Mouse (Mus musculus) hindbrain, embryonic 15.5 days (tissue): ENCODE measurements at regions not wholly inside any gene's neighbourhood (a gene's known extent, or its start where the extent isn't known, plus 50 kb on each side); places are given as distances from the start of the nearest gene placed in this dataset.
"Not testable (repeated sequence)": the region's sequence is repeated elsewhere in the genome, so short reads cannot be mapped to it uniquely, and the experiment has no call there.

ENCODE experiments used
- ATAC-seq: fragments of 200-750 bp; cut with Nextera tagmentation; 2 replicates; pipeline ENCODE4 v1.8.0; 2017; ENCODE audit warnings: low read depth, moderate number of reproducible peaks, moderate TSS enrichment; ENCODE audit not compliant: low FRiP score
- H3K27ac ChIP-seq: fragments of 300-500 bp; sonication (generic); replicated peaks from 2 replicates; pipeline ENCODE4 v1.5.1; 2015; ENCODE audit warnings: mild to moderate bottlenecking, inconsistent platforms
- H3K27me3 ChIP-seq: fragments of 300-500 bp; sonication (generic); 2 replicates; pipeline ENCODE4 v1.6.1; 2015; ENCODE audit warnings: control low read depth, inconsistent platforms
- H3K36me3 ChIP-seq: fragments of 300-500 bp; sonication (generic); 2 replicates; pipeline ENCODE4 v1.6.1; 2015; ENCODE audit warnings: control low read depth, inconsistent platforms
- H3K4me1 ChIP-seq: fragments of 300-500 bp; sonication (generic); replicated peaks from 2 replicates; pipeline ENCODE4 v1.6.1; 2015; ENCODE audit warnings: control low read depth, inconsistent platforms
- H3K4me2 ChIP-seq: fragments of 300-500 bp; sonication (generic); 2 replicates; pipeline ENCODE4 v1.6.1; 2015; ENCODE audit warnings: moderate library complexity, mild to moderate bottlenecking, inconsistent platforms
- H3K4me3 ChIP-seq: fragments of 300-500 bp; sonication (generic); 2 replicates; pipeline ENCODE4 v1.5.1; 2015; ENCODE audit warnings: mild to moderate bottlenecking, inconsistent platforms
- H3K9ac ChIP-seq: fragments of 300-500 bp; sonication (generic); 2 replicates; pipeline ENCODE4 v1.6.1; 2015; ENCODE audit warnings: inconsistent platforms
- H3K9me3 ChIP-seq: fragments of 300-500 bp; sonication (generic); 2 replicates; pipeline ENCODE4 v1.6.1; 2016; ENCODE audit warnings: control low read depth, inconsistent platforms
- WGBS: fragments of 180-500 bp; shearing (Covaris S2); methylation state at CpG from one replicate; pipeline ENCODE4 v1.1.7; 2015; 5-methylcytosine and 5-hydroxymethylcytosine counted together

DNA sequence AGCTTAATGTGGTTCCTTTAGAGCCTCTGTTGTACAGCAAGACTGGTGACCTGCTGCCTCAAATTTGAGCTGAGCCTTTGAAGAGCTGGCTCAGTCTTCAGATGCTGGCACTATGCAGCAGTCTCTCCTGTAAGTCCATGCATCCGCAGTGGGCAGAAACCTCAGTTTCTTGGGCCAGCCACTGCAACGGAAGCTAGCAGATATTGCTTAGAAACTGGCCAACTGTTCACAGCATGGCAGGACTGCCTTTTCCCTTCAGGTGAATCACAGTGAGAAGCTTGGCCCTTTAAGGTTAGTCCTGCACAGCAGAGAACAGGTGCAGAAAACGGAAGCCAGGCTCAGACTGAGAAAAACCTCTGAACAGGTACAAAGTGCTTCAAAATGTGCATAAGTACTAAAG lies 1976.8 kb upstream of the G6pd2 start:
- ATAC-seq: no peak
- H3K27me3 ChIP-seq: no peaks in the 10 kb centered on the region
- H3K36me3 ChIP-seq: no peaks in the 10 kb centered on the region
- no peak overlapping the region for H3K4me2 ChIP-seq
- H3K27ac ChIP-seq: no peak overlapping the region
- H3K4me1 ChIP-seq: no peaks in the 10 kb centered on the region
- H3K9ac ChIP-seq: no peak overlapping the region
- no peak overlapping the region for H3K4me3 ChIP-seq
- no peaks in the 10 kb centered on the region for H3K9me3 ChIP-seq
- 86% methylated on average over 3 of the region's 3 CpGs for WGBS

DNA sequence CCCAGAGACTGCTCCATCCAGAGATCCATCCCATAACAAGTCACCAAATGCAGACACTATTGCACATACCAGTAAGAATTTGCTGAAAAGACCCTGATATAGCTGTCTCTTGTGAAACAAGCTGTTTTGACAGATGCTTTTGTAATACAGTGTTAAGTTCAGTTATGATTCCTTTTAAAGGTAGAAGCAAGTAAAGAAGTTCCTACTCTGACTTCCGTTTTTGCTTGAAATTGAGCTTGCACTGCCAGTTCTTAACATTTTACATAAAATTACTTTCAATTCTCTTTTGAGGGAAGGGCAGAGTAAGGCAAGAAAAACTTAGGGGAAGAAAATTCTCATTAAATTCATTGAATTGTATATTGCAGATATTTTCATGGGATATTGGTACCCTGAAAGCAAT lies 1962.9 kb upstream of the G6pd2 start:
- Histone ChIP-seq H3K9me3 (no peaks in the 10 kb centered on the region), H3K4me3 (no peak overlapping the region), H3K4me1 (no peaks in the 10 kb centered on the region), H3K27me3 (no peaks in the 10 kb centered on the region), H3K36me3 (no peaks in the 10 kb centered on the region), H3K9ac (no peak overlapping the region), H3K27ac (no peak overlapping the region), H3K4me2 (no peak overlapping the region)
- WGBS: 65% methylated on average over 1 of the region's 1 CpGs
- ATAC-seq: no peak

DNA sequence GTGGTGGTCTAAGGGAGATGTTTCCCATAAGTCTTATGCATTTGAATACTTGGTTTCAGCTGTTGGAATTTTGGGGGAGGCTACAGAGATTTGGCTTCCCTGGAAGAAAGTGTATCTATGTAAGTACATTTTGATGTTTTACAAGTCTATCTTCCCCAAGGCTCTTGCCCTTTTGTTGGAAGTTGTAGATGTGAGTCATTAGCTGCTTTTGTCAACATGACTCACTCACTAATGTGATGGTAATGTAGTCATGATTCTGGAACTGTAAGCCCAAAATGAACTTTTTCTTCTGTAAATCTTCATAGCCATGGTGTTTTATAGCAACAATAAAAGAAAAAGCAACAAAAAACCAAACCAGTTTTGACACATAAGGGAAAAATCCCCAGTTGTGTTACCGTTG lies 1961.0 kb upstream of the G6pd2 start:
- WGBS: 97% methylated on average over 1 of the region's 1 CpGs

DNA sequence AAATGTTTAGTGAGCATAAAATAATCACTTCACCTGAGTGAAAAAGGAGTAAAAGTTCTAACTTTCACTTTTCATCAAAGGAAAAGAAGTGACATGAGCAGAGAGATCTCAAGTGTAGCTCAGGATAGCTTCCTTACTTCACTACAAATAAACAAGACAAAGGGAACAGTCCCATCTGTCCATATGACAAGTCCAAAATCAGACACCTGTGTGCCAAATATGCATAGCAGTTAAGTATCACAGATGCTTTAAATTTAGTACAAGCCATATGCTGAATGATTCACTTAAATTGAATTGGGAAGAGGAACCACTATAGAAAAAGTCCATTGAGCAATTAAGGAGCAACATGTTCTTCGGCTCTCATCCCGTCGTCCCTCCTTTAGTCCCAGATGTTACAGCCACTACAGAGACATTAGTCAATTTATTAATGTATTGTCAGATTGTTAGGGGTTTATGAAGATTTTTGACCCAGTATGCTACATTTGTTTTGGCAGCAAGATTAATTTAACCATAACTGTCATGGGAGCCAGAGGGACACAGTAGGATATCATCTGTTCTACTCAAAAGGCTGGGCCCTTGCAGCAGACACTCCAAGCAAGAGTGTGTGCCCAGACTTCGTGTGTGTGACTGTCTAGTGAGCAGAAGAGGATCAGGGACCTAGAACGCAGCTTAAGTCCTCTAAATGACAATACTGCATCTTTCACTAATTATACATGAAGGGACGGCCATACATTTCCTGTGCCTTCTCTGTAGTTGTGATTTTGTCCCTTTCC lies 1914.5 kb upstream of the G6pd2 start:
- no peak overlapping the region for H3K9ac ChIP-seq
- H3K4me2 ChIP-seq: no peak overlapping the region
- no peak overlapping the region for H3K4me3 ChIP-seq
- H3K27me3 ChIP-seq: no peaks in the 10 kb centered on the region
- no peaks in the 10 kb centered on the region for H3K4me1 ChIP-seq
- no peaks in the 10 kb centered on the region for H3K36me3 ChIP-seq
- 81% methylated on average over 6 of the region's 6 CpGs for WGBS
- ATAC-seq: no peak
- H3K9me3 ChIP-seq: no peaks in the 10 kb centered on the region
- H3K27ac ChIP-seq: no peak overlapping the region

More for the DNA sequence above, 1961.0 kb upstream of the G6pd2 start:
- no peak overlapping the region for H3K27ac ChIP-seq
- H3K36me3 ChIP-seq: no peaks in the 10 kb centered on the region
- no peak overlapping the region for H3K4me3 ChIP-seq
- H3K27me3 ChIP-seq: no peaks in the 10 kb centered on the region
- H3K9me3 ChIP-seq: no peaks in the 10 kb centered on the region
- H3K4me1 ChIP-seq: no peaks in the 10 kb centered on the region
- no peak for ATAC-seq
- H3K4me2 ChIP-seq: no peak overlapping the region
- no peak overlapping the region for H3K9ac ChIP-seq

DNA sequence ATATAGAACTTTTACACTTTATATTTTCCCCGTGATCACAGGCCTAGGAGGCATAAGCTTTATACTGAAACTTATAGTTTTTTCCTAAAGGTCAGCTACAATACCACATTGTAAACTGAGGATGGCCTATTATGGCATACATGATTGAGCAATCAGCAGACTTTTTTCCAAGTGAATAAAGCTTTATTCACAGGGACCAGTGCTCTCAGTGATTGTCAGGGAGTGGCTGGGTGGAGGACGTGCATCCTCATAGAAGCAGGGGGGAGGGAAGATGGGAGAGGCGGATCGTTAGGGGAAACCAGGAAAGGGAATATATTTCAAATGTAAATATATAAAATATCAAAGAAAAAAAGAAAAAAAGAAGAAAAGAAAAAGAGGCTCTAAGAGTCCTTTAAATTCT lies 1886.7 kb upstream of the G6pd2 start:
- ATAC-seq: no peak
- no peak overlapping the region for H3K9ac ChIP-seq
- no peaks in the 10 kb centered on the region for H3K4me1 ChIP-seq
- no peaks in the 10 kb centered on the region for H3K36me3 ChIP-seq
- no peaks in the 10 kb centered on the region for H3K27me3 ChIP-seq
- WGBS: 52% methylated on average over 4 of the region's 4 CpGs
- no peaks in the 10 kb centered on the region for H3K9me3 ChIP-seq
- no peak overlapping the region for H3K4me2 ChIP-seq
- no peak overlapping the region for H3K4me3 ChIP-seq
- H3K27ac ChIP-seq: no peak overlapping the region

DNA sequence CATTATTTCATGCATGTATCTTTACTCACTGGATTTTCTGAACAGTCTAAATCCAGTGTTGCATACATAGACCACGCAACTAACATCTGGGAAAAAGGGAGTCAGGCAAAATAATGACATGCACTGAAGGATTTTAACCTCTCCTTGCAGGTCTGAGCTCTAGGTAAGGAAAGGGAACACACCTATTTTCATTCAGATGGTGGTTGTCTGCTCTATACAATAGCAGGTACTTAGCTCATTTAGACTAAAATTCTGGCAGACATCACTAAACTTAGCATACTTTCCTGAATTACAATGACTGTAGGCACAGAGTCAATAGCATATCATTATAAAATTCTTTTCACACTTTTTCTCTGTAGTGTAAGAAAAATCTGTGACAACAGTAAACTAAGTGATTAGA lies 1867.8 kb upstream of the G6pd2 start:
- H3K4me3 ChIP-seq: no peak overlapping the region

DNA sequence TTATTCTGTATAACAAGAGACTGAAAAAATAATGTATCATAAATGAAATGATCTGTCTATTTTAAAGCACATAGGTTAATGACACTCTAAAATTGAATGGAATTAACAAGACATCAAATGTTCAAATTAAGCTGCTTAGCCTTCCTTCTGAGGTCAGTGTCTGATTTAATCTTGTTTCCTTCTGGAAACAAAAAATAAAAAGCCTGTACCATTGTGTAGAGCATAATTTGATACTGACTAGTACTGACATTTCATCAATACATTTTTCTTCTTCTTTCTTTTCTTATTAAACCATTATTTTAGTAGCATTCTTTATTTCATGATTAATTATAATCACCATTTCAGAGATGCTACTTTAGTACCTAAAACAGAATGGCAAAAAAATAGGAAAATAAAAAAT lies 1862.9 kb upstream of the G6pd2 start:
- Histone ChIP-seq H3K4me1 (no peaks in the 10 kb centered on the region), H3K4me3 (no peak overlapping the region), H3K9ac (no peak overlapping the region), H3K27ac (no peak overlapping the region), H3K36me3 (no peaks in the 10 kb centered on the region), H3K9me3 (no peaks in the 10 kb centered on the region), H3K27me3 (no peaks in the 10 kb centered on the region), H3K4me2 (no peak overlapping the region)
- no peak for ATAC-seq

More for the DNA sequence above, 1867.8 kb upstream of the G6pd2 start:
- H3K27me3 ChIP-seq: no peaks in the 10 kb centered on the region
- 82% methylated on average over 1 of the region's 1 CpGs for WGBS
- no peaks in the 10 kb centered on the region for H3K36me3 ChIP-seq
- no peaks in the 10 kb centered on the region for H3K9me3 ChIP-seq
- H3K9ac ChIP-seq: no peak overlapping the region
- no peak overlapping the region for H3K27ac ChIP-seq
- no peak for ATAC-seq
- no peak overlapping the region for H3K4me2 ChIP-seq
- H3K4me1 ChIP-seq: no peaks in the 10 kb centered on the region

DNA sequence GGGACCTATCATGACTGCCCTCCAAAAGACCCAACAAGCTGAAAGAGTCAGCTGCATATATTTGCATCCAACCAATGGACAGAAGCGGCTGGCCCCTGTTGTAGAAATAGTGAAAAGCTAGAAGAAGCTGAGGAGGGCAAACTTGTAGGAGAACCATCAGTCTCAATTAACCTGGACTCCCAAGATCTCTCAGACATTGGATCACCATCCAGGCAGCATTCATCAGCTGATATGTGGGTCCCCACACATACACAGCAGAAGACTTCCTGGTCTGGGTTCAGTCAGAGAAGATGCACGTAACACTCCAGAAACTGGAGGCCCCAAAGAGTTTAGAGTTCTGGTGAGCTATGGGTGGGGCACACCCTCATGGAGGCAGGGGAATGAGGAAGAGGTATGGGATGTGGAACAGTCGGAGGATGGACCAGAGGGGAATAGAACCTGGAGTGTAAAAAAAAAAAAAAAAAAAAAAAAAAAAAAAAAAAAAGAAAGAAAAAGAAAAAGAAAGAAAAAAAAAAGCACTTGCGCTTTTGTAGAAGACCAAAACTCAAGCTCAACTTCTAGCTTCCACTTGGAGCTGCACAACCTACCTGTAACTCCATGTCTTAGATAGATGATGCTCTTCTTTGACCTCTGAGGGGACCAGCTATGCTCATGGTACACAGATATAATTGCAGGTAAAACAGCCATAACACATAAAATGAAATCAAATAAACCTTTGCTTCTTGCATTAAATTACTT lies 1860.6 kb upstream of the G6pd2 start:
- Histone ChIP-seq H3K4me3 (no peak overlapping the region), H3K27me3 (no peaks in the 10 kb centered on the region), H3K4me1 (no peaks in the 10 kb centered on the region), H3K9me3 (no peaks in the 10 kb centered on the region), H3K9ac (no peak overlapping the region), H3K27ac (no peak overlapping the region), H3K4me2 (no peak overlapping the region), H3K36me3 (no peaks in the 10 kb centered on the region)
- ATAC-seq: no peak
- WGBS: 95% methylated on average over 4 of the region's 4 CpGs

DNA sequence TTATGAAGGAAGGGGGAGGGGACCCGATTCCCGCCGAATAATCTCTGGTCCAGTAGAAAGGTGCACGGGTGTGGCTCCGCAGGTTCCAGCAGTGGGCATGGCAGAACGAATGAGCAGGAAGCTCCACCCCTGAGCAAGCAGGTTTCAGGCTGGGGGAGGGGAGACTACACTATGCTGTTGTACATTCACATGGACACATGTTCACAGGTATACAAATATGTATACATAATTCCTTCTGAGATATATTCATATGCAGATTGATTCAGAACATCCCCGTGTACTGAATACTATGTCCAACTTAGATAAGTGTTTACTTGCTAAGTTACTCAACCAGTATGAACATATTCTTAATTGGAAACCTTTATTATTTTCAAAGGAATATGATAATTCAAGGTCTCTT lies 1852.4 kb upstream of the G6pd2 start:
- H3K36me3 ChIP-seq, H3K27ac ChIP-seq, H3K4me2 ChIP-seq, H3K4me1 ChIP-seq, H3K4me3 ChIP-seq, H3K9ac ChIP-seq, H3K9me3 ChIP-seq, ATAC-seq, H3K27me3 ChIP-seq: not testable (repeated sequence)
- WGBS: 88% methylated on average over 7 of the region's 7 CpGs

DNA sequence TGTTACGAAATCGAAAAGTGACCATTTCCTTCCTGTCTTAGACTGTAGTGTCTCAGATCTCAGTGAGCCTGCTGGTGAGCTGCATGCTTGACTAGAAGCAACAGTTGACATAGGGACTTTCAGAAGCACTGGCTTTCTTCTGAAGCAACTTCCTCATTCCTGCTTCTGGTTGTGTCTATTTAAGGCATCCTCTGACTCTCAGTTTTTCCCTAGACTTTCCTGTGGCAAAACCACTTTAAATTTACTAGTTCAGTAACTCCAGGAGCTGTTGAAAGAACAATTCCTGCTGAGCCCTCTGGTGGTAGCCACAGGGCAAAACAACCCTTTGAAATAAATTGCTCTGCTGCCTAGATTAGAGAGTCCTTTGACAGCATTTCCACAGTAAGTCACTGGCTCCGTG lies 1811.9 kb upstream of the G6pd2 start:
- WGBS: 71% methylated on average over 3 of the region's 3 CpGs
- no peak overlapping the region for H3K4me3 ChIP-seq
- no peaks in the 10 kb centered on the region for H3K9me3 ChIP-seq
- no peak overlapping the region for H3K4me2 ChIP-seq
- H3K4me1 ChIP-seq: no peaks in the 10 kb centered on the region
- ATAC-seq: no peak
- H3K9ac ChIP-seq: no peak overlapping the region
- H3K36me3 ChIP-seq: no peaks in the 10 kb centered on the region
- no peak overlapping the region for H3K27ac ChIP-seq
- H3K27me3 ChIP-seq: no peaks in the 10 kb centered on the region

DNA sequence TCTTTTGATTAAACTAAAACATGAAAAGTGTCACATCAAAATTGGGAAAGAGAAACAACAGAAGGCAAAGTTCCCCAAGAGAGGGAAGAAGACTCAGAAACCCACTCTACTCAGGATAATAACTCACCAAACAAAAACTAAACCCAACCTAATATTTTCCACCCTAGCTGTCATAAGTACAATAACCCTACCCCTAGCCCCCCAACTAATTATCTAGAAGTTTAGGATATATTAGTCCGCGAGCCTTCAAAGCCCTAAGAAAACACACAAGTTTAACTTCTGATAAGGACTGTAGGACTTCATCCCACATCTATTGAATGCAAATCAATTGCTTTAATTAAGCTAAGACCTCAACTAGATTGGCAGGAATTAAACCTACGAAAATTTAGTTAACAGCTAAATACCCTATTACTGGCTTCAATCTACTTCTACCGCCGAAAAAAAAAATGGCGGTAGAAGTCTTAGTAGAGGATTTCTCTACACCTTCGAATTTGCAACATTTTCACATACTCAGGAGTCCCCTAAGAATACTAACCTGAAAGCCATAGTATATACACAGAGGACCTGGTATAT lies 1765.9 kb upstream of the G6pd2 start:
- peak; percentile 100 for ATAC-seq
- not testable (repeated sequence) for H3K36me3 ChIP-seq
- WGBS: 97% methylated on average over 6 of the region's 7 CpGs

DNA sequence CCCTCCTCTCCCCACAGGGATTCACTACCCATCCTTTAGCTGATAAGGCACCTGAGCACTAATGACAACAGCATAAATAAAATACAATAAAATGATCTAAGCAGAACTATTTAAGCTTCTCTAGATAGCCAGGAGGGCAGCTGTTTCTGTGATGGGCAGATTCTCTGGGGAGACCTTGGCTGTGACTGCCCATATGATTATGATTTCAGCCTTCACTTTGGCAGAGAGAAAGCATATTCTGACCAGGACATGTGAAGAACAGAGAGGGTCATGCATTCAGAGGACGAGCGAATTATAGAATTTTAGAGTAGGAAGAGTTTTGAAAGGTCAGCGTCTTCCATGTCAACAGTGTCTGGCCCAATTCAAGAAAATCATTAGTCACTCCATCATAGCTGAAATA lies 1759.6 kb upstream of the G6pd2 start:
- Histone ChIP-seq H3K4me2 (no peak overlapping the region), H3K9ac (no peak overlapping the region), H3K27ac (no peak overlapping the region), H3K9me3 (no peaks in the 10 kb centered on the region), H3K4me1 (no peaks in the 10 kb centered on the region), H3K4me3 (no peak overlapping the region), H3K36me3 (no peaks in the 10 kb centered on the region), H3K27me3 (no peaks in the 10 kb centered on the region)
- 78% methylated on average over 3 of the region's 3 CpGs for WGBS
- no peak for ATAC-seq

More for the DNA sequence above, 1765.9 kb upstream of the G6pd2 start:
- not testable (repeated sequence) for H3K9ac ChIP-seq, H3K27me3 ChIP-seq, H3K4me3 ChIP-seq, H3K9me3 ChIP-seq, H3K4me1 ChIP-seq, H3K4me2 ChIP-seq, H3K27ac ChIP-seq
